Mouse (Mus musculus) gastrocnemius, postnatal 4 days (tissue): Measurements from ENCODE around the gene Mdga1. TPM values are rescaled to one million over a fixed set of nuclear protein-coding genes. Genes with fewer than 3 reads are reported as not detected.

Source experiments
- DNase-seq, 2 experiments: peaks; one replicate each; pipeline ENCODE4 v3.0.0; 2021 to 2022; ENCODE audit warnings: low spot score in 2 of 2, mixed read lengths in 2 of 2
- total RNA-seq, 2 experiments: library from RNA; stranded (reverse); gene quantifications; 2 replicates each; pipeline ENCODE4 v1.2.3; 2021

The Mdga1 gene
- total RNA-seq, 2 experiments from 2014 or later = 33.5 to 43.2 TPM

GRCm38 (mm10) chr17:29887881-29888826, 81.7 kb downstream of the Mdga1 start:
- peak; percentile 52 to 63 for DNase-seq

DNA sequence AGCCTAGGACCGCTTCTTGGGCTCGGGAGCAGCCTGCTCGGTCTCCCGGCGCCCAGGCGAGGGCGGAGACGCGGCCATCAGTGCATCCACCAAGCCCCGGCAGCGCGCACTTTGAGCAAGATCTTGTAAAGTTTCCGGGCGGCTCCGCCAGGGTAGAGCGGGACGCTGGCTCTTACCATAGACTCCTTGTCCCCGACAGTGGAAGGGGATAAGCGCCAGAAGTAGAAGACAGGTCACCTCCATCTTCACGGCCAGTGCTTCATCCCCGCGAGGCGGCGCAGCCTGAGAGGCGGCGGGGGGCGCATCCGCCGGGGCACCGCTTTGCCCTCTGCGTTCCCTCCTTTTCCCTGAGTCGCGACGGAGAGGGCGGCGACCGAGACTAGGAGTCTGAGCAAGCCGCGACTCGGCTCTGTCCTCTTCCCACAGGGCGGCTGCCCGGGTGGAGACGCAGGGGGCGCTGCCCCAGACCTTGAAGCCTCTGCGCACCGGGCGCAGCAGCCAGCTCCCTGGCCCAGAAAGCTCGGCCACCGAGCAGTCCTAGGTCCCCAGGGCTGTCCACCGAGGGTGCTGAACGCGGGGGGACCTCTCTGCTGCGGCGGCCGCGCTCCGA, 82.5 kb downstream of the Mdga1 start:
- peak in 1 of 2 experiments; percentile 62 for DNase-seq

DNA sequence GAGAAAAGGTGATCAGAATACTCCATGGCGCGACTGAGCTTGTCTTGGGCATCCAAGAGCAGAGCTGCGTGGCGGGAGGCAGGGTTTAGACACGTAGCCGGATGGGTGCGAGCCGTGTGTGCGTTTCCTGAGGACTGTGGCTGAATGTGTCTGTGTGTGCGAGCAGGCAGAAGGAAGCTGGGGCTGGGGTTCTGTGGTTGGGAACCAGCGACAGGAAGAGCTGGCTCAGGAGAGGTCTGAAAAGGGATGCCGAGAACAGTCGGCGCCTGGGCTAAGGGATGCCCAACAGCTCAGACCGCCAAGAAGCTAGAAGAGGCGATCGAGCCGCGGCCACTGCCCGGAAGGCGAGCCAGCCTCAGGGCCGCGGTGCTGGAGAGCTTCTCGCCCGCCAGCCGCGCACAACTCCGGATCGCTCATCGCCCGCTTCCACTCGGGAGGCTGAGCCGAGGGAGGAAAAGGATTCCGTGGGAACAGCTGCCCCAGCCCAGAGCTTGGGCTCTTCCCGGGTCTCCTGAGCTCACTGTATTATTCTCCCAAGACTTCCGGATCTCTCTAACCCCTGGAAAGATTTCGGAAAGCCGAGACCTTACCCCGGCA, 83.1 kb downstream of the Mdga1 start:
- DNase-seq = peak; percentile 29 to 46

DNA sequence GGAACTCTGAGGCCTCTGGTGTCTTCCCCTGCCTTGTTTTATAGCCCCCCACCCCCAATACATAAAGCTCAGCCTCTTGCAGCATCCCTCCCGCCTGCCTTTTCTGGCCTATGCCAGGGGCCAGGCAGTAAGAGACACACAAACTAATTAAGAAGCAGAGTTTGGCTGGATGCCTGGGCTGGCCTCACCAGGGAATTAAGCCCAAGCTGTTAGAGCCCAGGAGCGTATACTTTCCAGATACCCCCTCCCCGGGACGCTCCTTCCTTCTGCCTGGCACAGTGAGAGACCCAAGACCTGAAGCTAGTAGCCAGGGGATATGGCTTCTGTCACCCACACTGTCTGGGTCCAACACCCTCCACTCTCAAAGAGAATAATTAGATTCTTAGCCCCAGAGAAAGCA, 83.8 kb downstream of the Mdga1 start:
- peak; percentile 37 to 48 for DNase-seq

DNA sequence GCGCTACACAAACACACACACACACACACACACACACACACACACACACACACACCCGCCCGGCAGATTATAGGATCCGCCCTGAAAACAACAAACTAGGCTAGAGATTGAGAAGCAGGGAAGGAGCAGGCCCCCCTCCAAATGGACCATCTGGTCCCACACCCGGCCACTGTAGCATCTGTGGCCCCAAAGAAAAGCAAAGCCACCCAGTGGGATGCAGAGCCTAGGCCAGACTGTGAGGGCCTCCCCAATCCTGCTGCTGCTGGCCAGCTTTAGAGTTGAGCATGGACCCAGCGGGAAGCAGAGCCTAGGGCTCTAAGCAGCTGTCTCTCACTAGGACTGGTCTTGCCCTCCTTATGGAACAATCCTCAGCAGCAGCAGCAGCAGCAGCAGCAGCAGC, 85.3 kb downstream of the Mdga1 start:
- DNase-seq = no peak

DNA sequence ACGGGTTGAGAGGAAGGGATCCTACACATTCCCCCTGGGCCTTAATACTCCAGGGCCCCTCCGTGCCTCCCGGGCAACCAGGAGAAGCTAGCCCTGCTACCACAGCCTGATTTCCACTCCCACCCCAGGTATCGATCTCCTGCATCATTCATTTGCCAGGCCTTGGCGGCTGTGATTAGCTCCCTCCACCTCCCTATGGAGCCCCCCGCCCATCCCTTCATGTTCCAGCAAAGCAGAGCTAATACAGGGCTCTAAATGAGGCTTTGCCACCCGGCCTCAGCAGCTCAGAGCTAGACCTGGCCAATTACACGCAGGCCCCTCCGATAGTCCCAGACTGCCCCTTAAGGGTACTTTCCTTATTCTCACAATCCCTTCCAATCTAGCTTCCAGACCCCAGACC, 86.5 kb downstream of the Mdga1 start:
- DNase-seq = no peak

DNA sequence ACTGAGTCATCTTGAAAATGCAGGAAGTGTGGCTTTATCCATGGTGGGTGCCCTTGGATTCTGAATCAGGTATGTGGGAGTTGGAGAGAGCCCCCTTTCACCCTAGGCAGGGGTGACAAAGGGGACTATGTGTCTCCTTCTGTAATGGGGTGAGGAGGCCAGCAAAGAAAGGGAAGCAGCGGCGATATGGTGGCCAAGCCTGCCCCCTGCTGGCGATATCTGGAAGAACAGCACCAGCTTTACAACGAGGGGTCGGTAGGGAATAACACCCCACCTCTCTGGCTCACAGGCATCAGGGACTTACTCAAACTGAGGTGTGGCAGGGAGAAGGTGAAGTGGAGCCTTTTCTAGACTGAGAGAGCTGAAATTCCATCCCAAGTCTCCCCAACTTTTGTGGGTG, 87.0 kb downstream of the Mdga1 start:
- DNase-seq = peak in 1 of 2 experiments; percentile 61

GRCm38 (mm10) chr17:29880251-29880650, 89.6 kb downstream of the Mdga1 start:
- DNase-seq = no peak

- no peak for DNase-seq
Measured at GRCm38 (mm10) chr17:29878990-29879389, 90.9 kb downstream of the Mdga1 start.

GRCm38 (mm10) chr17:29874082-29874679, 95.7 kb downstream of the Mdga1 start:
- DNase-seq = no peak

DNA sequence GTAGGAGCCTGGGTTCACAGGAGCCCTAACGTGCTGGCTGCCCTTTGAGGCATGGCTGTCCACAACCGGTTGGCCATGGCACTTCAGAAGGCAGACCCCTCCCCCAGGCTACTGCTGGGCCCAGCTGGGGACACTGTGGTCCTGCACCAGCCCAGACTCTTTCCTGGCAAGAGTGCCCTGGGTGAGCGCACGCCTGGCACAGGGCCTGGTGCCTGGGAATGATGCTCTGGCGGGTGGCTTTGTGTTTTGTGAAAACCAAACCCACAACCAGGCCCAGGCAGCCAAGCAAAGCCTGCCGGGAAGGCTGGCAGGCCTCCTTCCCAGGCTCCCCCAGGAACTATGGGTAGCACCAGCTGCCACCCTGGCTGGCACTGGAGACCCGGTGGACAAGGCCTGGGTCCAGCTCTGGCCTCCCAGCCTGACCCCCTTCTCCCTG, 96.3 kb downstream of the Mdga1 start:
- DNase-seq = peak; percentile 67 to 73

GRCm38 (mm10) chr17:29870316-29870715, 99.6 kb downstream of the Mdga1 start:
- no peak for DNase-seq

DNA sequence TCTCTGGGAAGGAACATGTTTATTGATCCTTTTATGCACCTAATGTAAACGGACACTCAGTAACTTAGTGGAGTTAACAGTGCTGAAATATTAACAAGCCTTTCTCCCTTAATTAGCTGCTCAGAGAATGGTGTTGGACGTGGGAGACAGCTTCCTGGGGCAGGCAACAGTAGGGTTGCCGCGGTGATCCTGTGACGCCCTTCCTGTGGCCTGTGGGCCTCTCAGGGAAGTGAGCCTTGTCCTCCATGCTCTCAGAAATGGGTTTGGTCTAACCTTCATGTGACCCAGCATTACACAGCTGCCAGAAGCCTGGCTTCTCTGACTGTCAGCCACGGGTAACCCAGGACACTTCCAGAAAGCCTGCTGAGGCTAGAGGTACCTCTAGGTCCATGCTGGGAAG, 104.0 kb downstream of the Mdga1 start:
- no peak for DNase-seq

GRCm38 (mm10) chr17:29864440-29864839, 105.4 kb downstream of the Mdga1 start:
- no peak for DNase-seq

- DNase-seq = no peak
Measured at GRCm38 (mm10) chr17:29859788-29860283, 110.1 kb downstream of the Mdga1 start.

GRCm38 (mm10) chr17:29858764-29859163, 111.1 kb downstream of the Mdga1 start:
- no peak for DNase-seq

DNA sequence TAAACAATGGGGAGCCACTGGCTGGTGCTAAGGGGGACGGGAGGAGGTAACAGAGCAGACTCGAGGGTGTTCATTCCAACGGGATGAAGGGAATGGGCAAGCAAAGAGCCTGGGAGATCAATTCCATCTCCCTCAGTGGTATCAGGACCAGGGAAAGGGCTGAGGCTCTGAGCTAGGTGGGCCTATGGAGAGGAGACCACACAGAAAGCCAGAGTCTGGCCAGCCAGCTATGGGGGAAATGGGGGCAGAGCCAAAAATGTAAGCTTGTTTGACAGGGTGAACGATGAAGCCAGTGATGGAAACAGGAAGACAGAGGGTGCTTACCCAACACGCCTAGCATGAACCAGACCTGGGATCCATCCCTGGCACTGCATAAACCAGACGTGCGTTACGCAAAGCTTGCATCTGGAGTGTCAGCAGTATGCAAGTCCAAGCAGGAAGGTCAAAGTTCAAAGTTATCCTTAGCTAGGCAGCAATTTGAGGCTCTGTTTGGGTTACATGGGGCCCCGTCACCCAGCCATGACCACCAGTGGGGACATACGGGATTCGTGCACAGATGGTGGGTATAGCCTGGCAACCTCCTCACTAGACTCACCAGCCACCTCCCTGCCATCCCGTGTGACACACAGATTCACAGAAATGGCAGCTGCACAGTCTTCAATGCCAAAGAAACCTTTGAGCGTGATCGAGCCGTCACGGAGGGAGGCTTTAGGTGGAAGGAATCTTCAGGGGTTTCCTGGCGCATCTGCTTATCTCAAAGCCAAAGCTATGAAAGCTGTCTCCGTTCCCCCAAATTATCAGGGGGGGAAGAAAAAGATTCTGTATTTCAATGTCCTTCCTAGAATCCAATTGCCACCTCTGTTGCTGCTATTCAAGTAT, 113.9 kb downstream of the Mdga1 start:
- no peak for DNase-seq

GRCm38 (mm10) chr17:29854835-29855234, 115.1 kb downstream of the Mdga1 start:
- DNase-seq = no peak

DNA sequence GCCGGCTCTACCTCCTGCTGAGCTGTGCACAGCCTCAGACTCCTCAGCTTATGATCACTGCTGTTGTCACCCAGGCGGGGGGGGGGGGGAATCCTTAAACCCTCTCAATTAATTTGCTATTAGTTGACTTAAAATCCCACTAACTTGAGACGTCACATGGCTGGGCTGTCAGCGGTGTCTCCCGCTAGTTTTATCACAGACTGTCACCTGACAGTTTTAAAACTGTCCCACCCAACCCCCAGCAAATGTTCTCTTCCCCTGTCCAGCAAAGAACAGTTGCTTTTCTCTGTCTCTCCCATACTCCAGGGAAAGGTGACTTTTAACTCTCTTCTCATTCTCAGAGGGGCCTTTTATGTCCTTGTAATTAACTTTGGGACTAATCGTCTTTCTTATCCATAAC, 115.5 kb downstream of the Mdga1 start:
- no peak for DNase-seq

DNA sequence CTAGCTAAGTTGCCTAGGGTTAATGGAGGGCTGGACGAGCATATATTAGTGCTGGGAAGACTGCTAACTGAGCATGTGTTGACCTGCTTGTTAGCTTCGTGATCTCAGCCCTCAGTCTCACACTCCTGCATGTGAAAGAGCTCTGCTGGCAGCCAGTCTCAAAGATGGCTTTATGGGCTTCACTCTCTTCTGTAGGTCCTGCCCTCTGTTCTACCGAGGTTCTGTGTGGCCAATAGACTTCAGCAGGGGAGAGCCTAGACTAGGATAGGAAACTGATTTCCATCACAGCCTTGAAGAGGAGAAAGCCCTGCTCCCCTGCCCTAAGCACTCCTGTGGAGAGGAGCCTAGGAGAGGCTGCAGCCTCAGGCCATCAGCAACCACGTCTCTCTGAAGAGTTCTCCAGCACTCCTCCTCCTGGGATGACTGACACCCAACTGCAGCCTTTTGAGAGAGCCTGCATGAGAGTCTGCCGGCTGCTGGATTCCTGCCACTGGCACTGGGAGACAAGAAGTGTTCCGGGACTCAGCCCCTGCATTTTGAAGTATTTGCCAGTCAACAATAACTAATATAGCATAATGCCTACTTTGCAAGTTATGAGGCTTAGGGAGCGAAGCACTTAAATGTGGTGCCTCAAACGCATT, 116.9 kb downstream of the Mdga1 start:
- DNase-seq = no peak
